21 mouse cellular contexts compared by ENCODE assay signal in the genomic region with DNA sequence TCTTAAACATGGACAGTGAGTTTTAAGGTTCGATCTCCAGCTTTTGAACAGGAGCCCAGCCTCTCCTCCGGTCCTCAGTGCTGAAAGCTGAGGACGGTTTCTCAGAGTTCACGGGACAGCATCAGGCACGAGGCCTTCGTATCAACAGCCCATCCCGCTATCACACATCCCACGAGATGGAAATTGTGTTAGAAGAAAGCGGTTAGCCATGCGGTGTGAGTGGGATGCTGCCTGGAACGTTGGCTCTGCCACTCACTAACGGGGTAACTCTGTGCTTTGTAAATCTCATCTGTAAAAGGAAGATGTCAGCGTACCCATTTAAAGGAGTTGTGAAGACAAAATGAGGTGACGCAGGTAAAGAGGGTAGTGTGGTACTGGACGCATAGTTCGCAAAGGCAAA. TPM values are rescaled to one million over a fixed set of nuclear protein-coding genes. Genes with fewer than 3 reads are reported as not detected.
A peak's percentile ranks its signal among the peaks of the same experiment; 100 is the strongest.
DNase-seq lines count a peak whose midpoint lies in the region; ATAC-seq lines count a peak whose summit lies in the region.
"Had no signal": no experiment of that assay in that cellular context is flagged by ENCODE, and none has a peak within 500 bp of the region (broad histone marks: within the 10 kb centered on the region; RNA-seq: fewer than 3 reads in every experiment).

No protein-coding gene starts in this region.

- no peak overlapping the region for H3K4me2 ChIP-seq in forebrain, embryonic 11.5 days (ENCODE audit: low read depth, low read length, severe bottlenecking)
- H3K4me2 ChIP-seq: embryonic facial prominence, embryonic 12.5 days; forebrain, embryonic 12.5 days; heart, embryonic 12.5 days; hindbrain, embryonic 14.5 days had no signal

- ATAC-seq in forebrain, embryonic 11.5 days (replicated peaks; ENCODE audit: low FRiP score) = no peak
- ATAC-seq: forebrain, embryonic 16.5 days had no signal

- H3K9me3 ChIP-seq in forebrain, embryonic 11.5 days (ENCODE audit: control insufficient read depth, low read length) = no peaks in the 10 kb centered on the region
- H3K9me3 ChIP-seq: embryonic facial prominence, embryonic 12.5 days; forebrain, embryonic 12.5 days; heart, embryonic 12.5 days; hindbrain, embryonic 10.5 days had no signal

- no peak overlapping the region for H3K9ac ChIP-seq in forebrain, embryonic 11.5 days (ENCODE audit: low read length)
- H3K9ac ChIP-seq: embryonic facial prominence, embryonic 12.5 days; forebrain, embryonic 12.5 days; heart, embryonic 12.5 days; hindbrain, embryonic 14.5 days had no signal

- H3K27me3 ChIP-seq in forebrain, embryonic 11.5 days (ENCODE audit: control insufficient read depth, insufficient read depth, low read length) = no peaks in the 10 kb centered on the region
- H3K27me3 ChIP-seq: embryonic facial prominence, embryonic 12.5 days; heart, embryonic 12.5 days had no signal

- WGBS in forebrain, embryonic 11.5 days = 92% methylated on average over 16 of the region's 16 CpGs

- 0 out of 2 replicates have a peak, but pooled peaks cover 2% of the 10 kb centered on the region for H3K4me1 ChIP-seq in forebrain, embryonic 11.5 days (replicated peaks; ENCODE audit: control insufficient read depth, insufficient read depth, low read length)

- H3K27ac ChIP-seq in forebrain, embryonic 11.5 days (ENCODE audit: low read depth, low read length) = no peak overlapping the region
- H3K27ac ChIP-seq: embryonic facial prominence, embryonic 12.5 days; forebrain, embryonic 12.5 days; heart, adult 2 months; hindbrain, embryonic 10.5 days; hindbrain, embryonic 14.5 days had no signal

- H3K4me3 ChIP-seq in forebrain, embryonic 11.5 days (ENCODE audit: low read depth, low read length) = no peak overlapping the region
- H3K4me3 ChIP-seq: embryonic facial prominence, embryonic 12.5 days; forebrain, embryonic 12.5 days; heart, adult 2 months; heart, embryonic 12.5 days; hindbrain, embryonic 10.5 days had no signal

- peak; percentile 48 to 75 for DNase-seq in frontal cortex, postnatal 36 days (ENCODE audit: low spot score in 2 of 2)
- DNase-seq in frontal cortex, postnatal 25 days (ENCODE audit: low spot score in 2 of 2) = no peak
- peak; percentile 58 to 69 for DNase-seq in left cerebral cortex, adult 18-20 months (ENCODE audit: low spot score in 2 of 2)
- no peak for DNase-seq in left cerebral cortex, adult 11 months (ENCODE audit: low spot score)
- peak; percentile 55 for DNase-seq in right cerebral cortex, postnatal 25 days
- DNase-seq in right cerebral cortex, postnatal 4 days = no peak
- peak; percentile 65 for DNase-seq in telencephalon, adult 2 months (ENCODE audit: low read depth, low spot score)
- DNase-seq in forebrain, embryonic 11.5 days (ENCODE audit: low spot score) = no peak
- DNase-seq: adrenal gland, postnatal 10 days; cerebellum, adult 11-12 months; cerebellum, adult 9-10 months; cerebellum, postnatal 25 days; gastrocnemius, postnatal 10 days; heart, adult 2 months had no signal

- no peaks in the 10 kb centered on the region for H3K36me3 ChIP-seq in forebrain, embryonic 11.5 days (ENCODE audit: control insufficient read depth, insufficient read depth, low read length)
- H3K36me3 ChIP-seq: embryonic facial prominence, embryonic 12.5 days; forebrain, embryonic 12.5 days; heart, embryonic 12.5 days; hindbrain, embryonic 10.5 days had no signal

RNA-seq across cellular contexts. Expression of a gene that starts 53.4 kb away (rescaled TPM):
- 10 to 100 TPM; 37.7 to 43.3 TPM for total RNA-seq in left cerebral cortex, adult 18-20 months (2021)
- 8.1 and 9.1 TPM in 2 replicates for polyA plus RNA-seq in forebrain, embryonic 11.5 days (2014; fragmentation: Nextera tagmentation; extraction: Ambion mirVana)
- total RNA-seq: MEL had no signal

Comparison
In these comparisons a context has a peak if more than half of its experiments do, and no peak if none do; other contexts are left out.
1. DNase-seq: peak in frontal cortex, postnatal 36 days (2 of 2), left cerebral cortex, adult 18-20 months (2 of 2), right cerebral cortex, postnatal 25 days (single experiment) and telencephalon, adult 2 months (single experiment); none in frontal cortex, postnatal 25 days (0 of 2), left cerebral cortex, adult 11 months (single experiment), right cerebral cortex, postnatal 4 days (single experiment) and forebrain, embryonic 11.5 days (single experiment).